Mouse (Mus musculus) hindbrain, embryonic 14.5 days (tissue): ENCODE measurements around the gene Sp1. TPM values are rescaled to one million over a fixed set of nuclear protein-coding genes. Genes with fewer than 3 reads are reported as not detected.

Experiments used
- ATAC-seq: fragments of 200-750 bp; cut with Nextera tagmentation; 2 replicates; pipeline ENCODE4 v1.8.0; 2017; ENCODE audit warnings: moderate number of reproducible peaks, mild to moderate bottlenecking, moderate TSS enrichment, moderate library complexity; ENCODE audit not compliant: low FRiP score
- DNase-seq: peaks from one replicate; pipeline ENCODE4 v3.0.0-alpha.2; 2015; ENCODE audit warnings: low spot score
- H3K27ac ChIP-seq: fragments of 300-500 bp; sonication (generic); 2 replicates; pipeline ENCODE4 v1.5.1; 2014; ENCODE audit warnings: mild to moderate bottlenecking, moderate library complexity
- H3K27me3 ChIP-seq: fragments of 300-500 bp; sonication (generic); 2 replicates; pipeline ENCODE4 v1.6.1; 2014; ENCODE audit warnings: mild to moderate bottlenecking, low read length, mixed read lengths; ENCODE audit not compliant: control insufficient read depth, insufficient read depth
- H3K36me3 ChIP-seq: fragments of 300-500 bp; sonication (generic); replicated peaks from 2 replicates; pipeline ENCODE4 v1.6.1; 2014; ENCODE audit not compliant: control insufficient read depth, insufficient read depth
- H3K4me1 ChIP-seq: fragments of 300-500 bp; sonication (generic); replicated peaks from 2 replicates; pipeline ENCODE4 v1.6.1; 2014; ENCODE audit warnings: antibody characterized with exemption, low read length, mixed read lengths; ENCODE audit not compliant: control insufficient read depth, insufficient read depth
- H3K4me2 ChIP-seq: fragments of 300-500 bp; sonication (generic); replicated peaks from 2 replicates; pipeline ENCODE4 v1.6.1; 2014; ENCODE audit warnings: mild to moderate bottlenecking, moderate library complexity
- H3K4me3 ChIP-seq: fragments of 300-500 bp; sonication (generic); replicated peaks from 2 replicates; pipeline ENCODE4 v1.5.1; 2014; ENCODE audit warnings: mild to moderate bottlenecking, low read length
- H3K9ac ChIP-seq: fragments of 300-500 bp; sonication (generic); 2 replicates; pipeline ENCODE4 v1.6.1; 2014
- H3K9me3 ChIP-seq: fragments of 300-500 bp; sonication (generic); 2 replicates; pipeline ENCODE4 v1.6.1; 2016; ENCODE audit warnings: low read length; ENCODE audit not compliant: control insufficient read depth
- WGBS: fragments of 180-500 bp; shearing (Covaris S2); extraction: QIAGEN DNeasy Blood & Tissue Kit; methylation state at CpG from one replicate; pipeline ENCODE4 v1.1.7; 2014; 5-methylcytosine and 5-hydroxymethylcytosine counted together
- polyA plus RNA-seq: library from polyadenylated mRNA; unstranded; fragments of >200 nt; fragmentation: Nextera tagmentation; extraction: Ambion mirVana; gene quantifications from 2 replicates; pipeline ENCODE4 v1.2.1, GENCODE M21; 2014

Sp1 gene
- polyA plus RNA-seq, 1 experiment from 2014 or later: 5.3 TPM

- Histone ChIP-seq H3K27me3 (no peaks in the 10 kb centered on the region), H3K36me3 (peaks cover 23% of the 10 kb centered on the region), H3K4me1 (peaks cover 27% of the 10 kb centered on the region), H3K4me2 (peak overlapping the region; percentile 62), H3K9me3 (no peaks in the 10 kb centered on the region), H3K4me3 (peak overlapping the region; percentile 43), H3K27ac (peak overlapping the region; percentile 98), H3K9ac (peak overlapping the region; percentile 64)
- ATAC-seq (no peak), DNase-seq (no peak)
- WGBS: 16% methylated on average over 34 of the region's 34 CpGs
Measured at GRCm38 (mm10) chr15:102404608-102405488, 1.1 kb upstream of the Sp1 start.

GRCm38 (mm10) chr15:102406196-102406911, 411 bp downstream of the Sp1 start:
- peaks cover 40% of the 10 kb centered on the region for H3K4me1 ChIP-seq
- H3K9ac ChIP-seq: peak overlapping the region; percentile 85
- DNase-seq: peak; percentile 45
- no peak for ATAC-seq
- H3K4me3 ChIP-seq: peak overlapping the region; percentile 86
- H3K27ac ChIP-seq: peak overlapping the region; percentile 94
- H3K9me3 ChIP-seq: no peaks in the 10 kb centered on the region
- H3K36me3 ChIP-seq: peaks cover 36% of the 10 kb centered on the region
- WGBS: under 1% methylated on average over 33 of the region's 69 CpGs
- H3K4me2 ChIP-seq: peak overlapping the region; percentile 60
- H3K27me3 ChIP-seq: no peaks in the 10 kb centered on the region

GRCm38 (mm10) chr15:102406912-102407580, 1.1 kb downstream of the Sp1 start:
- H3K9me3 ChIP-seq: no peaks in the 10 kb centered on the region
- no peak for ATAC-seq
- peak overlapping the region; percentile 86 for H3K4me3 ChIP-seq
- peaks cover 40% of the 10 kb centered on the region for H3K4me1 ChIP-seq
- peaks cover 40% of the 10 kb centered on the region for H3K36me3 ChIP-seq
- H3K27ac ChIP-seq: peak overlapping the region; percentile 94
- no peaks in the 10 kb centered on the region for H3K27me3 ChIP-seq
- H3K9ac ChIP-seq: peak overlapping the region; percentile 85
- DNase-seq: no peak
- peak overlapping the region; percentile 60 for H3K4me2 ChIP-seq
- 19% methylated on average over 3 of the region's 3 CpGs for WGBS

GRCm38 (mm10) chr15:102407681-102408557, 2.0 kb downstream of the Sp1 start:
- Histone ChIP-seq H3K4me1 (peaks cover 40% of the 10 kb centered on the region), H3K27ac (no peak overlapping the region), H3K4me3 (no peak overlapping the region), H3K9ac (peak overlapping the region; percentile 85; the same call in 1 of the 2 replicates), H3K36me3 (peaks cover 45% of the 10 kb centered on the region), H3K4me2 (peak overlapping the region; percentile 60), H3K27me3 (no peaks in the 10 kb centered on the region), H3K9me3 (no peaks in the 10 kb centered on the region)
- WGBS: 93% methylated on average over 10 of the region's 10 CpGs
- ATAC-seq (no peak), DNase-seq (no peak)

GRCm38 (mm10) chr15:102408558-102409130, 2.7 kb downstream of the Sp1 start:
- no peak overlapping the region for H3K4me3 ChIP-seq
- ATAC-seq: no peak
- peaks cover 52% of the 10 kb centered on the region for H3K36me3 ChIP-seq
- 75% methylated on average over 2 of the region's 2 CpGs for WGBS
- H3K4me1 ChIP-seq: peaks cover 40% of the 10 kb centered on the region
- no peak overlapping the region for H3K9ac ChIP-seq
- H3K4me2 ChIP-seq: no peak overlapping the region
- no peaks in the 10 kb centered on the region for H3K27me3 ChIP-seq
- DNase-seq: no peak
- H3K9me3 ChIP-seq: no peaks in the 10 kb centered on the region
- no peak overlapping the region for H3K27ac ChIP-seq

- Histone ChIP-seq H3K36me3 (peaks cover 59% of the 10 kb centered on the region), H3K9ac (no peak overlapping the region), H3K27ac (no peak overlapping the region), H3K4me3 (no peak overlapping the region), H3K27me3 (no peaks in the 10 kb centered on the region), H3K4me2 (peak overlapping the region; percentile 9; the same call in 1 of the 2 replicates), H3K9me3 (no peaks in the 10 kb centered on the region), H3K4me1 (peaks cover 40% of the 10 kb centered on the region)
- ATAC-seq (no peak), DNase-seq (no peak)
- WGBS: 97% methylated on average over 3 of the region's 3 CpGs
Measured at GRCm38 (mm10) chr15:102409286-102409685, 3.3 kb downstream of the Sp1 start.

- Histone ChIP-seq H3K4me3 (no peak overlapping the region), H3K9me3 (no peaks in the 10 kb centered on the region), H3K4me2 (peak overlapping the region; percentile 25), H3K27me3 (no peaks in the 10 kb centered on the region), H3K36me3 (peaks cover 65% of the 10 kb centered on the region), H3K4me1 (peaks cover 36% of the 10 kb centered on the region), H3K27ac (no peak overlapping the region), H3K9ac (no peak overlapping the region)
- 100% methylated on average over 1 of the region's 1 CpGs for WGBS
- ATAC-seq (no peak), DNase-seq (no peak)
Measured at GRCm38 (mm10) chr15:102411077-102411476, 5.1 kb downstream of the Sp1 start.

GRCm38 (mm10) chr15:102413687-102414086, 7.7 kb downstream of the Sp1 start:
- Histone ChIP-seq H3K27me3 (no peaks in the 10 kb centered on the region), H3K27ac (no peak overlapping the region), H3K9me3 (no peaks in the 10 kb centered on the region), H3K4me3 (no peak overlapping the region), H3K36me3 (peaks cover 63% of the 10 kb centered on the region), H3K9ac (no peak overlapping the region), H3K4me1 (peaks cover 24% of the 10 kb centered on the region), H3K4me2 (no peak overlapping the region)
- DNase-seq (no peak), ATAC-seq (no peak)
